Mouse (Mus musculus) CH12.LX (cell line): ENCODE measurements around the gene Shisa3. TPM values are rescaled to one million over a fixed set of nuclear protein-coding genes. Genes with fewer than 3 reads are reported as not detected.

Experiments
- DNase-seq: peaks from one replicate; pipeline ENCODE4 v3.0.0-alpha.2; 2013; ENCODE audit errors: extremely low read depth
- H3K27ac ChIP-seq: 2 replicates; pipeline ENCODE4 v1.5.1; 2012; ENCODE audit warnings: low read depth, mild to moderate bottlenecking, control low read depth, moderate library complexity; ENCODE audit not compliant: insufficient read depth
- H3K27me3 ChIP-seq: replicated peaks from 2 replicates; pipeline ENCODE3; 2012; ENCODE audit warnings: inconsistent platforms
- H3K36me3 ChIP-seq, 2 experiments: replicated peaks in 1 of 2; 2 replicates each; pipeline versions ENCODE3 to v1.6.1; 2012; ENCODE audit warnings: inconsistent platforms in 1 of 2, low read length in 1 of 2, mild to moderate bottlenecking in 1 of 2, mixed read lengths in 1 of 2, moderate library complexity in 1 of 2; ENCODE audit not compliant: control insufficient read depth in 1 of 2, insufficient read depth in 1 of 2
- H3K4me1 ChIP-seq, 2 experiments: 2 replicates each; pipeline ENCODE4 v1.6.1; 2012; ENCODE audit warnings: inconsistent platforms in 1 of 2, moderate library complexity in 1 of 2; ENCODE audit not compliant: insufficient read depth in 2 of 2, control insufficient read depth in 1 of 2
- H3K4me2 ChIP-seq: 2 replicates; pipeline ENCODE4 v1.6.1; 2012; ENCODE audit warnings: low read depth, mild to moderate bottlenecking, control low read depth; ENCODE audit not compliant: poor library complexity, insufficient read depth, severe bottlenecking
- H3K4me3 ChIP-seq, 3 experiments: fragments of 150-350 bp in 1 of 3; sonication (generic) in 1 of 3; replicated peaks in 1 of 3; 2 replicates each; pipeline versions ENCODE3 to v1.5.1; 2011 to 2012; ENCODE audit warnings: low read depth in 2 of 3, low read length in 2 of 3, mild to moderate bottlenecking in 2 of 3, moderate library complexity in 2 of 3, control low read depth in 1 of 3, improper control_type of control experiment in 1 of 3, inconsistent platforms in 1 of 3, mixed read lengths in 1 of 3; ENCODE audit not compliant: poor library complexity in 1 of 3
- H3K79me2 ChIP-seq: replicated peaks from 2 replicates; pipeline ENCODE4 v1.6.1; 2012; ENCODE audit warnings: mild to moderate bottlenecking, moderate library complexity; ENCODE audit not compliant: control insufficient read depth, poor library complexity, insufficient read depth, severe bottlenecking; ENCODE audit errors: extremely low read depth
- H3K9ac ChIP-seq: 2 replicates; pipeline ENCODE4 v1.6.1; 2012; ENCODE audit warnings: low read depth, mild to moderate bottlenecking, control low read depth, moderate library complexity; ENCODE audit not compliant: insufficient read depth
- H3K9me3 ChIP-seq: replicated peaks from 2 replicates; pipeline ENCODE3; 2012; ENCODE audit warnings: low read length, inconsistent platforms, mixed read lengths
- BHLHE40 ChIP-seq: IDR thresholded peaks from 2 replicates; pipeline ENCODE4 v1.6.1; 2011; ENCODE audit warnings: mild to moderate bottlenecking, low read depth, low read length, improper control_type of control experiment
- CHD1 ChIP-seq: IDR thresholded peaks from 2 replicates; pipeline ENCODE4 v1.6.1; 2012; ENCODE audit warnings: low read depth, low read length, improper control_type of control experiment, inconsistent platforms
- CHD2 ChIP-seq: IDR thresholded peaks from 2 replicates; pipeline ENCODE4 v1.6.1; 2011; ENCODE audit warnings: low read length, improper control_type of control experiment
- CTCF ChIP-seq, 2 experiments: IDR thresholded peaks in 1 of 2; conservative IDR thresholded peaks in 1 of 2; 2 replicates each; pipeline ENCODE4 v1.5.1; 2011 to 2012; ENCODE audit warnings: low read depth in 2 of 2, low read length in 2 of 2, improper control_type of control experiment in 1 of 2, inconsistent platforms in 1 of 2, mild to moderate bottlenecking in 1 of 2, moderate library complexity in 1 of 2
- ETS1 ChIP-seq: conservative IDR thresholded peaks from 2 replicates; pipeline ENCODE4 v1.6.1; 2012; ENCODE audit warnings: low read depth, mild to moderate bottlenecking, inconsistent platforms, low read length, improper control_type of control experiment, moderate library complexity
- GABPA ChIP-seq: IDR thresholded peaks from 2 replicates; pipeline ENCODE4 v1.6.1; 2012; ENCODE audit warnings: low read depth, low read length, improper control_type of control experiment, inconsistent platforms; ENCODE audit not compliant: insufficient replicate concordance
- HCFC1 ChIP-seq: IDR thresholded peaks from 2 replicates; pipeline ENCODE4 v1.6.1; 2012; ENCODE audit warnings: low read depth, mild to moderate bottlenecking, inconsistent platforms, low read length, improper control_type of control experiment
- JUN ChIP-seq: IDR thresholded peaks from 2 replicates; pipeline ENCODE4 v1.6.1; 2011; ENCODE audit warnings: low read depth, mild to moderate bottlenecking, low read length, improper control_type of control experiment, moderate library complexity; ENCODE audit not compliant: insufficient read depth
- JUND ChIP-seq: conservative IDR thresholded peaks from 2 replicates; pipeline ENCODE4 v1.6.1; 2011; ENCODE audit warnings: low read depth, low read length, improper control_type of control experiment
- MAFK ChIP-seq: IDR thresholded peaks from 2 replicates; pipeline ENCODE4 v1.6.1; 2011; ENCODE audit warnings: low read length, improper control_type of control experiment; ENCODE audit not compliant: insufficient replicate concordance
- MAX ChIP-seq: IDR thresholded peaks from 2 replicates; pipeline ENCODE4 v1.6.1; 2011; ENCODE audit warnings: low read length, improper control_type of control experiment
- MXI1 ChIP-seq: IDR thresholded peaks from 2 replicates; pipeline ENCODE4 v1.6.1; 2011; ENCODE audit warnings: mild to moderate bottlenecking, low read depth, low read length, improper control_type of control experiment
- MYC ChIP-seq: IDR thresholded peaks from 2 replicates; pipeline ENCODE4 v1.6.1; 2011; ENCODE audit warnings: low read depth, mild to moderate bottlenecking, improper control_type of control experiment, low read length
- NELFE ChIP-seq: IDR thresholded peaks from 2 replicates; pipeline ENCODE4 v1.6.1; 2011; ENCODE audit warnings: low read depth, low read length, improper control_type of control experiment
- NRF1 ChIP-seq: IDR thresholded peaks from 2 replicates; pipeline ENCODE4 v1.6.1; 2014; ENCODE audit warnings: low read depth, mild to moderate bottlenecking, inconsistent platforms, low read length, improper control_type of control experiment, moderate library complexity
- POLR2AphosphoS2 ChIP-seq: IDR thresholded peaks from 2 replicates; pipeline ENCODE4 v1.6.1; 2011; ENCODE audit warnings: low read depth, low read length, improper control_type of control experiment
- SIN3A ChIP-seq: IDR thresholded peaks from 2 replicates; pipeline ENCODE4 v1.6.1; 2012; ENCODE audit warnings: low read length, improper control_type of control experiment, inconsistent platforms
- SMC3 ChIP-seq: IDR thresholded peaks from 2 replicates; pipeline ENCODE4 v1.6.1; 2011; ENCODE audit warnings: low read depth, low read length, improper control_type of control experiment
- TCF12 ChIP-seq: IDR thresholded peaks from 2 replicates; pipeline ENCODE4 v1.6.1; 2014; ENCODE audit warnings: low read depth, mild to moderate bottlenecking, inconsistent platforms, low read length, improper control_type of control experiment
- UBTF ChIP-seq: IDR thresholded peaks from 2 replicates; pipeline ENCODE4 v1.6.1; 2012; ENCODE audit warnings: low read depth, mild to moderate bottlenecking, inconsistent platforms, low read length, improper control_type of control experiment, moderate library complexity
- USF1 ChIP-seq: IDR thresholded peaks from 2 replicates; pipeline ENCODE4 v1.6.1; 2014; ENCODE audit warnings: low read depth, mild to moderate bottlenecking, inconsistent platforms, low read length, improper control_type of control experiment
- ZC3H11A ChIP-seq: IDR thresholded peaks from 2 replicates; pipeline ENCODE4 v1.6.1; 2012; ENCODE audit warnings: low read depth, mild to moderate bottlenecking, inconsistent platforms, low read length, improper control_type of control experiment
- ZKSCAN1 ChIP-seq: IDR thresholded peaks from 2 replicates; pipeline ENCODE4 v1.6.1; 2012; ENCODE audit warnings: low read depth, inconsistent platforms, low read length, improper control_type of control experiment, borderline replicate concordance
- ZMIZ1 ChIP-seq: IDR thresholded peaks from 2 replicates; pipeline ENCODE4 v1.6.1; 2012; ENCODE audit warnings: low read depth, mild to moderate bottlenecking, inconsistent platforms, low read length, improper control_type of control experiment
- ZNF384 ChIP-seq: IDR thresholded peaks from 2 replicates; pipeline ENCODE4 v1.6.1; 2012; ENCODE audit warnings: low read depth, low read length, improper control_type of control experiment, inconsistent platforms
- dilution Hi-C: fragments of 300-500 bp; cut with MboI; formaldehyde crosslinking; loops from 2 replicates; pipeline ENCODE4 v1.14.3; 2020; ENCODE audit warnings: low sequenced_read_pairs; ENCODE audit not compliant: extremely low pct_unique_long_range_greater_than_20kb, extremely low pct_ligation_motif_present
- in situ Hi-C: fragments of 300-500 bp; cut with MboI; formaldehyde crosslinking; loops from 3 replicates; pipeline ENCODE4 v1.14.3; 2019; ENCODE audit warnings: low sequenced_read_pairs, low pct_ligation_motif_present, low pct_unique_long_range_greater_than_20kb, mixed read lengths
- polyA plus RNA-seq: library from polyadenylated mRNA; unstranded; fragments of >175 nt; gene quantifications from 2 replicates; pipeline ENCODE4 v1.2.1, GENCODE M21; 2012; ENCODE audit warnings: low read depth; ENCODE audit not compliant: insufficient read length
- total RNA-seq, 2 experiments: library from RNA; depleted of rRNA; stranded (reverse); fragments of 300-350 nt in 1 of 2; fragments of >200 nt in 1 of 2; gene quantifications; 2 replicates each; pipeline ENCODE4 v1.2.3; 2012 to 2014

Shisa3 gene
- total and polyA plus RNA-seq, 3 experiments: not detected

DNA sequence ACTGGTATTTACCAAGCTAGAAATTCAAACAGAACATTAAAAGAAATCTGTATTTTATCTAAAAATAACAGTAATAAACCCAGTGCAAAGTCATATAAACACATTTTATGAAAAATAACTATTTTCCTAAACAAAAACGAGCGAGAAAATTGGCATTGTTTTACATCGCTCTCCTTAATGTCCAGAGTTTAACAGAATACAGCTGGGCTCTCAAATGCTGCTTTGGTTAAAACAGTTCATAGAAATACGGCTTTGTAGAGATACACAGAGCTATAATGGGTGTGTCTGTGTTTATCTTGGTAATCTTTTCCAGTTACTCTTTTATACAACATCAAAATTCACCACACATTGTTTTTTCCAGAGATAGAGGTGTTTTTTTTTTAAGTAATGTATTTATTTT lies 44.8 kb downstream of the Shisa3 start:
- no peak for TF ChIP-seq POLR2AphosphoS2
- no peak for TF ChIP-seq GABPA
- no peak for TF ChIP-seq JUND
- TF ChIP-seq UBTF: no peak
- no peak for TF ChIP-seq MAFK
- no peak for TF ChIP-seq ZNF384
- no peak for TF ChIP-seq USF1
- no peak for TF ChIP-seq NRF1
- TF ChIP-seq NELFE: no peak
- Histone ChIP-seq H3K9ac (no peak overlapping the region), H3K4me3 (no peak overlapping the region), H3K4me1 (no peaks in the 10 kb centered on the region), H3K36me3 (peaks cover 10 to 40% of the 10 kb centered on the region in 2 experiments), H3K9me3 (no peaks in the 10 kb centered on the region), H3K4me2 (no peak overlapping the region), H3K27ac (no peak overlapping the region), H3K79me2 (no peaks in the 10 kb centered on the region), H3K27me3 (no peaks in the 10 kb centered on the region)
- dilution Hi-C loops (no loop called here), in situ Hi-C loops (no loop called here)
- DNase-seq: no peak

DNA sequence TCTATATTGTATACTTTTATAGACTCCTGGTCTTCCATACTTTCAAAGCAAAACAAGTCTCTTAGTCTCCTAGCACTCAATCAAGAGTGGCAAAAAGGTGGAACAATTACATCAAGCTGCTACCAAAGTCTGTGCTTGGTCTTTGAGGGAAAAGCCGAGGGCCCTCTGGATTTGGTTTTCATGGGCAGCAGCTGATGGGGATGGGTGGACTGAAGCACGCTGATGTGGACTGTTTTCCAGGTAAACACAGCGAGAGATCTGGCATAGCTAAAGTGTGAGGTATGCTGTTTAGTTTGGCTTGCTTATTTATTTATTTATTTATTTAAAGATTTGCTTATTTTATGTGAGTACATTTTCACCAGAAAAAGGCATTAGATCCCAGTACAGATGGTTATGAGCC lies 45.9 kb downstream of the Shisa3 start:
- H3K4me2 ChIP-seq: no peak overlapping the region
- H3K9ac ChIP-seq: no peak overlapping the region
- H3K79me2 ChIP-seq: no peaks in the 10 kb centered on the region
- no peak overlapping the region for H3K4me3 ChIP-seq
- H3K27me3 ChIP-seq: no peaks in the 10 kb centered on the region
- peaks cover 10 to 32% of the 10 kb centered on the region in 2 experiments for H3K36me3 ChIP-seq
- H3K27ac ChIP-seq: no peak overlapping the region
- H3K9me3 ChIP-seq: no peaks in the 10 kb centered on the region
- DNase-seq: no peak
- no peaks in the 10 kb centered on the region for H3K4me1 ChIP-seq
- dilution Hi-C loops: no loop called here
- no peak for TF ChIP-seq BHLHE40
- no peak for TF ChIP-seq HCFC1
- TF ChIP-seq ZC3H11A: no peak
- TF ChIP-seq GABPA: no peak
- TF ChIP-seq NELFE: no peak
- no peak for TF ChIP-seq JUN
- in situ Hi-C loops: no loop called here

- Histone ChIP-seq H3K27me3 (no peaks in the 10 kb centered on the region), H3K36me3 (peaks cover 10 to 26% of the 10 kb centered on the region in 2 experiments), H3K4me2 (no peak overlapping the region), H3K4me3 (no peak overlapping the region), H3K9ac (no peak overlapping the region), H3K27ac (no peak overlapping the region), H3K4me1 (no peaks in the 10 kb centered on the region), H3K9me3 (no peaks in the 10 kb centered on the region), H3K79me2 (no peaks in the 10 kb centered on the region)
- no peak for TF ChIP-seq CTCF (conservative IDR thresholded peaks at IDR 0.05 in 1 of 2, IDR thresholded peaks at IDR 0.05 in 1 of 2; ENCODE audit: low read depth in 2 of 2, low read length in 2 of 2)
- TF ChIP-seq MAFK: no peak
- no peak for TF ChIP-seq SMC3
- no peak for TF ChIP-seq CHD2
- no peak for TF ChIP-seq ZKSCAN1
- TF ChIP-seq BHLHE40: no peak
- TF ChIP-seq JUND: no peak
- no peak for TF ChIP-seq NRF1
- TF ChIP-seq MYC: no peak
- TF ChIP-seq SIN3A: no peak
- TF ChIP-seq ETS1: no peak
- no peak for TF ChIP-seq MAX
- TF ChIP-seq HCFC1: no peak
- no peak for TF ChIP-seq MXI1
- TF ChIP-seq TCF12: no peak
- TF ChIP-seq ZMIZ1: no peak
- TF ChIP-seq USF1: no peak
- TF ChIP-seq CHD1: no peak
- in situ Hi-C loops (no loop called here), dilution Hi-C loops (no loop called here)
- DNase-seq: no peak
Measured at GRCm38 (mm10) chr5:67654572-67654971, 46.9 kb downstream of the Shisa3 start.
